Mouse (Mus musculus): ENCODE results near the gene Zfp275.
"Not testable (repeated sequence)": the region's sequence is repeated elsewhere in the genome, so short reads cannot be mapped to it uniquely, and the experiment has no call there.

Gene Zfp275

DNA sequence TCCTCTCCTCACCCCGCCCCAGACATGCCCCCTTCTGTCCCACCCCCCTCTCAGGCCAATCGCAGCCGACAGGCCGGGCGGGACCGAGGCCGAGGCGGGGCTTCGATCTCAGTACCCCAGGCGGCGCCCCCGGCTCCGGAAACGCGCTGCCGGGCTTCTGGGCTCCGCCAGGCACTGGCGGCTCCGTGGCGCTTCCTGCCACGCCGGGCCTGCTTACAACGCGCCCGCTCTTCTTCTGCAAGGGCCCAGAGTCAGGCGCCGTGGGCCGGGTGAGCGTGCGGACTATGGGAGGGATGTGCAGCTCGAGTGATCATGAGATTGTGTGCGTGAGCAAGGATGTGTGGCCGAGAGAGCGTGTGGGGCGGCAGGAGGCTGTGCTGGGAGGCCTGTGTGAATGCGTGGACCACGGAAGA, at the start of gene Zfp275:
Gene Zfp275 (plus strand): TSS at position 139 of the 413 bp plus-strand sequence.
- DNase-seq: peak; percentile 83 to 90

DNA sequence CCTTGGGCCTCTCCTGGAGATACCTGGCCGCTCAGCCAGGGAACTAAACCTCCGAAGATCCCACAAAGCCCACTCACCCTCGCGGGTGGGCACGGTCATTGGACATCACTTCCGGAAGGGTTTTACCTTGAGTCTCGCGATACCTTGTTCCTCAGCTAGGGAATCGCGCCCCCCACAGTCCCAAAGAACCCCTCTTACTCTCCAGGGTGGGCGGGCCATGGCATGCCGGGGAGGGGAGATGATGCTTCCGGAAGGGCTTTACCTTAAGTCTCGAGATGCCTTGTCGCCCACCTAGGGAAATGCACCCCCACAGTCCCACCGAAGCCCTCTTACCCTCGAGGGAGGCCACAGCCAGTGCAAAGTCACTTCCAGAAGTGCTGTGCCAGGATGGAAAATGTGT, 49.5 kb upstream of the Zfp275 start, which contains the start of the genes Xlr5a and Xlr5c:
Gene Xlr5a (minus strand): TSS at position 101 of the 400 bp plus-strand sequence.
Gene Xlr5c (minus strand): TSS at position 101 of the 400 bp plus-strand sequence.
- not testable (repeated sequence) for DNase-seq

GRCm38 (mm10) chrX:73295745-73296144, 46.7 kb upstream of the Zfp275 start:
- DNase-seq: not testable (repeated sequence)

- peak in 1 of 2 experiments; percentile 9 for DNase-seq
These were observed 29.9 kb upstream of the Zfp275 start for GRCm38 (mm10) chrX:73312522-73312921.

- no peak for DNase-seq
These were observed 21.4 kb upstream of the Zfp275 start for GRCm38 (mm10) chrX:73321029-73321428.

- no peak for DNase-seq
These were observed 15.2 kb upstream of the Zfp275 start for GRCm38 (mm10) chrX:73327215-73327614.

DNA sequence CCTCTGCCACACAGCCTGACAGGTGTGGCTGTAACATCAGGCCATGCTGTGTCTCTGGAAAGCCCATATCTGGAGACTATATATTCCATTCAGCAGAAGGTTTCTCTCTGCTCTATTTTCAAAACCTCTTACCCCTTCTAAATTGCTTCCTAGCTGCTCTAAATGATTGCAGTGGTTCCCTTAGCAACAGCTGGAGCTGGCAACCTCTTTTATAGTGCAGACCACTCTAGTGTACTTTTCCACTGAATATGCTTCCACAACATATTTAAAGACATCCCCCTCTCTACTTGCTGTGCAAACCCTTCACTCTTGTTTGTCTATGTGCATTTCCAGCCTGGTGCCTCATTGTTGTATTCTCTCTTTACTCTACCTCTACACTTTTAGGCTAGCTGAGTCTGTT, 8.9 kb upstream of the Zfp275 start:
- no peak for DNase-seq

- DNase-seq: no peak
These were observed 5.7 kb upstream of the Zfp275 start, which contains the start of gene Gm45015 for GRCm38 (mm10) chrX:73336740-73337139. Gene Gm45015, minus strand, starts transcription at chrX:73336840.

DNA sequence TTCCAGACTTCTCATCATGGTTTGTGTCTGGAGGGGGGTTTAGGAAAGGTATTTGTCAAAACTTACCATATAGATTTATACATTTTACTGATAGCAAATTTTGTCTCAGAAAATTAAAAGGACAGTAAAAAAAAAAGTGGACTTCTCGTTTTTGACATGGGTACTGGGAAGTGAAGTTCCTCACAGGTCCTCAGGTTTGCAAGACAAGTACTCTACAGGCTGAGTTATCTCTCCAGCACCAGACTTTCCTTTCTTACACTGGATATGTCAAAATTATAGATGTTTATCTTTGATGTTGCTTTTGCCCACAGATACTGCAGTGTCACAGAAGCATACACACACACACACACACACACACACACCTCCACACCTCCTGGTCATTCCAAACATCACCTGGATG, 948 bp upstream of the Zfp275 start:
- no peak for DNase-seq

DNA sequence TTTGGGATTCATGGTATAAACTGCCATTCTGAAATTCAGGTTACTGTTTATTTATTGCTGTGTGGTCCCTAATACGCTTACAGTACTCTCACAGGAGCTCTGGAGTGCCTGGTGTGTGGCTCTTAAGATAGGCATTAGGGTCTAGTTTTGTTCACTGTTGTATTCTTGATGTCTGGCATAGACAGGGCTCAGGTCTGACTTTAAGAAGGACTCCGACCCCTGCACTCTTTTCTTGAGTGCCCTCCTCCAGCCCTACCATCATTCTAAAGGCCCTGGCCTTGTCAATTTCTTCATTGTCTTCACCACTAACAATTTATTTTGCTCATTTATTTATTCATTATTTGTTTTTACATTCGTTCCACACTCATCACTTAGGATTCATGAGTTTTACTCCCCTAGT, 353 bp upstream of the Zfp275 start:
- DNase-seq: no peak

- DNase-seq: peak in 1 of 2 experiments; percentile 23
These were observed 717 bp downstream of the Zfp275 start for GRCm38 (mm10) chrX:73342941-73343735.

DNA sequence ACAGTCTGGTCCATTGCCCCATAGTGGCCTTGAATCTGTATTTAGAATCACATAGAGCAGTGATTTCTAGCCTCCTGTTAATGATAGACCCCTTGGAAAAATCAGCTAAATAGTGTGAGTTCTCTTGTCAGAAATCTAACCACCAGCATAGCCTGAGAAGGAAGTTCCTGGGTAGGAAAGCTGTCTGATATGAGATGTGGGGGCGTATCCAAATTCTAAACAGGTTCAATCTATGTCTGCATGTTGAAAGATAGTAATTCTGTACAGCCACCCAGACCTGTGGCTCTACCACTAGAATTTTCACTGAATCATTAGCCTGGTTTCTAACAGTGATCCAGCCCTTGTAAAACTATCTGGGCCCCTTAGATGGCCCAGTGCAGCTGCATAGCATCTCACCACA, 1.4 kb downstream of the Zfp275 start:
- no peak for DNase-seq

DNA sequence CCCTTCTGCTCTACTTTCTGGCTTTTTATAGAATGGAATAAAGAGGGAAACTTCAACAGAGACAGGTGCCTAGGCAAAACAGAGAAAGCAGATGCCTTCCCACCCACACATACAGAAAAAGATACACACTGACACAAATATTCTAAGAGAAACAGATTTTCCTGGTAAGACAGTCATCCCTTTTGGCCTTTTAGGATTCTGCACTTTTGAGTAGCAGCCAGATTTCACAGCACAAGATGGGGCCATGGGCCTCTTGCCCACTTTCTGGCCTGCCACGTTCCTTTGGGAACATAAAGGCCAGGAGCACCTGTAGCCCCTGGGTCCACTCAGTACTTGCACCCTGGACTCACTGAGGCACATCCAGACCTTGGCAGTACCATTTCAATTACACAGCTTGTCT, 1.9 kb downstream of the Zfp275 start:
- DNase-seq: no peak

DNA sequence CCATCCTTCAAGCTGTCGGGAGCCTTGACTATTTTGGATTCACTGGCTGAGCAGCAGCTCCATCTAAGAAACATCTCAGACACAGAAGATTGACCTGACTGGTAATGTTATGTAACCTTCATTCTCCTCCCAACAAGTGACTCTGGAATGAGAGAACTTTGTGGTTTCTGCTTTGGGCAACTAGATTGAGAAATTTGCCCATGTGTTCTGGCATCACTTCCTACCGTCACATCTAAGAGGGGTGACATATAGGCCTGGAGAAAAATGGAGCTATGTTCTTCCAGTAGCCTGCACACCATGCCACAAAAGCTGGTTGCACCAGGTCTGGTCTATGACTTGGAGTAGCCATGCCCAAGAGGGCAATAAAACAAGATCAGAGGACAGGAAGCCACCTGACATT, 13.7 kb downstream of the Zfp275 start:
- DNase-seq: no peak

DNA sequence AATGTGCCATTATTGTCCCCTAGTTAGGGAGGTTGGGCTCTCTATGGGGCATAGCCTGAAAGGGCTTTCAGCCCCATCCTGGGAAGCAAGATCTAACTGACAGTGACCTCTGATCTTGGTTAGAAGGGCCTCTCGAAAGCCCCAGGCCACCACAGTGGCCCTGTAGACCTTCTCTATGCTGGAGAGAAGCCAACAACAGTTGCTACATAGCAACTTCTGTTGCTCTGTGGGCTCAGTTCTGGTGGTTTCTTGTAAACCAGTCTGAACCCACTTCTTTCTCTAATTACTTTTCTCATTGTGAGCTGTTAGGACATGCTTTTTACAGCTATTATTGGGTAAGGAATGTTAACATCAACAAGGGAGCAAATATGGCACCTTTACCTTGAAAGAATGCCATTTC, 14.3 kb downstream of the Zfp275 start:
- DNase-seq: no peak

DNA sequence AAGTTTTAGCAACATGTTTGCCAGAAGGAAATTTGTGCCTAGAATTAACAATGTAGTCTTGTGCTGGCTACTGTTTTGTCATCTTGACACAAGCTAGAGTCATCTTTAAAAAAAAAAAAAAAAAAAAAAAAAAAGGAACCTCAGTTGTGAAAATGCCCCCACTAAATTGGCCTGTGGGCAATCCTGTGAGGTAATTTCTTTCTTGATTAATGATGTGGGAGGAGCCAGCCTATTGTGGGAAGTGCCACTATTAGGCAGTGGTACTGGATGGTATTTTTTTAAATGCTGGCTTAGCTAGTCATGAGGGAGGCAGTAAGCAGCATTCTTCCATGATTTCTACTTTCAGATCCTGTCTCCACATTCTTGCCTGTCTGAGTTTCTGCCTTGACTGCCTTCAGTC, 20.9 kb downstream of the Zfp275 start:
- DNase-seq: no peak

DNA sequence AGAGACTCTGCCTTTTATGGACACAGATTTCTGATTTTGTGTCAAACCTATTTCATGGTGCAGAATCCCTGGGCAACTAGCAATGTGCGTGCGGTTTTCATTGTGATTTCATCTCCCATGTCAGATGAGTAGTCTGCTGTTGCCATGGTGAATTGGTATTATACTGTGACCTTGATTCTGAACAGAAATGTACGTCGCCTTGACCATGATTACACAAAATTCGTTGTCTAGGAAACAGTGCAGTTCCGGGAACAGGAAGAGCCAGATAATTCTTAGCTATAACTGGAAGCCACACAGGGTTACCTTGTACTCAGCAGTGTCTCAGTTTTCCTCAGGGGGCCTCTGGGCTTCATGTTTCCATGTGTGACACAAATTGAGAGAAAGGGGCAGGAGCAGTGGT, 42.0 kb downstream of the Zfp275 start:
- DNase-seq: no peak

GRCm38 (mm10) chrX:73384924-73385323, 42.5 kb downstream of the Zfp275 start:
- no peak for DNase-seq

- DNase-seq: no peak
These were observed 49.1 kb downstream of the Zfp275 start for GRCm38 (mm10) chrX:73391481-73391880.

DNA sequence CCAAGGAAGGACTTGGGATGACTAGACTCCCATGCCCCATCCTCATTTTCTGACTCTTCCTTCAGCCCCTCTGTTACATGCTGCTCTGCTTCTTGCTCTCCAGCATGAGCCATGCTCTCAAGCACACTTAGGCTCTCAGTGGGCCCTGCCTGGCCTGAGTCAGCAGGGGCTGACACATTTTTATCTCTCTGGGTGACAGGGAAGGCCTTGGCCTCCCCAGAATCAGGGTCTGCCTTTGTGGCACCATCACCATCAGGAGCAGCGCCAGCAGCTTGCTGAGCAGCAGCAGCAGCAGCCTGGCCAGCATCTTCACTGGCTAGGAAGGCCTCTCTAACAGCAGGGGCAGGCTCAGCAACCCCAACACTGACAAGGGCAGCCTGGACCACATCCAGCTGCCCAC, 54.0 kb downstream of the Zfp275 start:
- no peak for DNase-seq

- not testable (repeated sequence) for DNase-seq
These were observed 56.2 kb downstream of the Zfp275 start, which contains the start of gene Gm18336 for GRCm38 (mm10) chrX:73398636-73399035. Gene Gm18336, minus strand, starts transcription at chrX:73398736.

DNA sequence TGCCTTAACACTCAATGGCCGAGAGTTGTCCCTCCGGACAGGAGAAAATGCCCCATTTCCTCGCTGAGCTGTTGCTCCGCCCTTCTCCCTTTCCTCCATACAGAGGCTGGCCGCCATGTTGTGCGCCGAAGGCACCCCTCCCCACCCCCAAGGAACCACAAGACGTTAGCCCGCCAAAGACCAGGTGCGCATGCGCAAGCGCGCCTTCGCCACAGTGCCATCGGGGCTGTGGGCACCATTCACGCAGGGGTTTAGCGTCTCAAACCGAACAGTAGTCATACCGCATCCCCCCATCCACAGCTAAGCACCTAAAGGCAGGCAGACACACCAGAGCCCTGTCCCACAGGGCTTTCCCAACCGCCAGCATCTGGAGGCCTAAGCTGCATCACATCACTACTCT, 58.5 kb downstream of the Zfp275 start:
- no peak for DNase-seq

GRCm38 (mm10) chrX:73401616-73402015, 59.2 kb downstream of the Zfp275 start:
- no peak for DNase-seq

Data from lung, postnatal 4 days (tissue).